Mouse (Mus musculus): Measurements from ENCODE around the gene C8b. TPM values are rescaled to one million over a fixed set of nuclear protein-coding genes. Genes with fewer than 3 reads are reported as not detected.
A peak's percentile ranks its signal among the peaks of the same experiment; 100 is the strongest.

The C8b gene
- polyA plus RNA-seq, 1 experiment from 2014 or later = not detected

GRCm38 (mm10) chr4:104818986-104819385 lies 52.9 kb downstream of the C8b start:
- H3K27me3 ChIP-seq (ENCODE audit: control insufficient read depth, insufficient read depth, low read length) = no peaks in the 10 kb centered on the region
- H3K36me3 ChIP-seq (ENCODE audit: control insufficient read depth, insufficient read depth, low read length) = no peaks in the 10 kb centered on the region
- ATAC-seq (ENCODE audit: low FRiP score) = no peak
- DNase-seq (ENCODE audit: low spot score) = no peak
- H3K4me2 ChIP-seq (replicated peaks; ENCODE audit: low read depth, low read length) = no peak overlapping the region
- no peak overlapping the region for H3K9ac ChIP-seq (ENCODE audit: low read depth, low read length)
- H3K4me3 ChIP-seq (ENCODE audit: low read depth, low read length) = no peak overlapping the region
- WGBS = 68% methylated on average over 4 of the region's 4 CpGs
- H3K9me3 ChIP-seq (ENCODE audit: control insufficient read depth, low read length) = no peaks in the 10 kb centered on the region
- H3K4me1 ChIP-seq (replicated peaks; ENCODE audit: control insufficient read depth, insufficient read depth, low read length) = no peaks in the 10 kb centered on the region
- H3K27ac ChIP-seq (ENCODE audit: low read depth, low read length) = no peak overlapping the region

DNA sequence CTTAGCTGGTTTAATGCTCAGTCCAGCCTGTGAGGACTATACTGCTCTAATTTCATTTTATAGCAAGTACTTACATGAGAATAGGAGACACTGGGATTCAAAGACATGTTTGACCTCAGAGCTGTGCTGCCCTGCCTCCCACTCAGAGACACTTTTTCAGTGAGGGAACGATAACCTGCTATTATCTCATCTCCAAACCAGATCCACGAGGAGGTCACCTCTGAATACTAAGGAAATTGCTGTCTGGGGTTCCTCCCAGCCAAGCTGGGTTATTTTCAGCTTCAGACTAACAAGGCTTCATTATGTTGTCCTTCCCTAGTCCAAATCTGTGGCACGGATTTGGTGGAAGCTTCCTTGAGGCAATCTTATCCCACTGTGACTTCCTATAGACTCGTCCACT lies 53.8 kb downstream of the C8b start:
- Histone ChIP-seq H3K9ac (ENCODE audit: low read depth, low read length) (no peak overlapping the region), H3K36me3 (ENCODE audit: control insufficient read depth, insufficient read depth, low read length) (no peaks in the 10 kb centered on the region), H3K4me1 (replicated peaks; ENCODE audit: control insufficient read depth, insufficient read depth, low read length) (no peaks in the 10 kb centered on the region), H3K27ac (ENCODE audit: low read depth, low read length) (no peak overlapping the region), H3K27me3 (ENCODE audit: control insufficient read depth, insufficient read depth, low read length) (no peaks in the 10 kb centered on the region), H3K9me3 (ENCODE audit: control insufficient read depth, low read length) (no peaks in the 10 kb centered on the region), H3K4me2 (replicated peaks; ENCODE audit: low read depth, low read length) (no peak overlapping the region), H3K4me3 (ENCODE audit: low read depth, low read length) (no peak overlapping the region)
- ATAC-seq (ENCODE audit: low FRiP score) (no peak), DNase-seq (ENCODE audit: low spot score) (no peak)
- WGBS = 86% methylated on average over 4 of the region's 4 CpGs

GRCm38 (mm10) chr4:104823597-104824101 lies 57.5 kb downstream of the C8b start:
- H3K4me2 ChIP-seq (replicated peaks; ENCODE audit: low read depth, low read length) = no peak overlapping the region
- no peaks in the 10 kb centered on the region for H3K4me1 ChIP-seq (replicated peaks; ENCODE audit: control insufficient read depth, insufficient read depth, low read length)
- H3K27me3 ChIP-seq (ENCODE audit: control insufficient read depth, insufficient read depth, low read length) = no peaks in the 10 kb centered on the region
- no peak overlapping the region for H3K4me3 ChIP-seq (ENCODE audit: low read depth, low read length)
- no peaks in the 10 kb centered on the region for H3K36me3 ChIP-seq (ENCODE audit: control insufficient read depth, insufficient read depth, low read length)
- ATAC-seq (ENCODE audit: low FRiP score) (no peak), DNase-seq (ENCODE audit: low spot score) (no peak)
- 83% methylated on average over 4 of the region's 4 CpGs for WGBS
- H3K27ac ChIP-seq (ENCODE audit: low read depth, low read length) = no peak overlapping the region
- no peaks in the 10 kb centered on the region for H3K9me3 ChIP-seq (ENCODE audit: control insufficient read depth, low read length)
- no peak overlapping the region for H3K9ac ChIP-seq (ENCODE audit: low read depth, low read length)

DNA sequence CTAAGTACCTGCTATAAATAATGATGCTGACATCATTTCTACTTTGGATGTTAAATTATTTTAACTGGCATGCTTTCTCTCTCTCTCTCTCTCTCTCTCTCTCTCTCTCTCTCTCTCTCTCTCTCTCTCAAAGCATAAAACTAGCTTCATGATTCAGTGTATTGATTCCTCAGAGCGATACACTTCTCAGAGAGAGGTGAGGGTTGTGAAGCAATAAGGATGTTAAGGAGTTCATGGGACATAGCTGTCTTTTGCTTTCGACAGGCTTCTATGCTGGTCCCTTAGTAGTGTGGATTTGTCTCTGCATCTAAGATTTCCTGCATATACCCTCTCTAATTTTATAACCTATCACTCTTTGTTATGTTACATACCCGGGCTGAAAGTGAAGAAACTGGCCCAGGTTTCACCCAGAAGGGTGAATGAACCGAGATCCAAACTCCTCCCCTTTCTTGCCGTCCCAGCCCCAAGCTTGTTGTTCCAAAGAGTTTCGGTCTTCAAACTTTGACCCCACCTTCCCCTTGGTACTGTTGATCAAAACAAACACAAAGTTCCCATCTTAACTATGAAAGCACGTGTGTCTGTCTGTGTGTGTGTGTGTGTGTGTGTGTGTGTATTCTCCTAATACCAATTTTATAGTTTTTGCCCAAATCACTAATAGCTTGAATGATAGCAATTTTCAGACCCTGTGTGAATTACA lies 58.4 kb downstream of the C8b start:
- H3K36me3 ChIP-seq (ENCODE audit: control insufficient read depth, insufficient read depth, low read length) = no peaks in the 10 kb centered on the region
- 75% methylated on average over 7 of the region's 7 CpGs for WGBS
- H3K27ac ChIP-seq (ENCODE audit: low read depth, low read length) = no peak overlapping the region
- H3K9ac ChIP-seq (ENCODE audit: low read depth, low read length) = no peak overlapping the region
- no peak overlapping the region for H3K4me3 ChIP-seq (ENCODE audit: low read depth, low read length)
- H3K27me3 ChIP-seq (ENCODE audit: control insufficient read depth, insufficient read depth, low read length) = no peaks in the 10 kb centered on the region
- no peaks in the 10 kb centered on the region for H3K4me1 ChIP-seq (replicated peaks; ENCODE audit: control insufficient read depth, insufficient read depth, low read length)
- ATAC-seq (ENCODE audit: low FRiP score) (no peak), DNase-seq (ENCODE audit: low spot score) (no peak)
- no peaks in the 10 kb centered on the region for H3K9me3 ChIP-seq (ENCODE audit: control insufficient read depth, low read length)
- H3K4me2 ChIP-seq (replicated peaks; ENCODE audit: low read depth, low read length) = no peak overlapping the region

DNA sequence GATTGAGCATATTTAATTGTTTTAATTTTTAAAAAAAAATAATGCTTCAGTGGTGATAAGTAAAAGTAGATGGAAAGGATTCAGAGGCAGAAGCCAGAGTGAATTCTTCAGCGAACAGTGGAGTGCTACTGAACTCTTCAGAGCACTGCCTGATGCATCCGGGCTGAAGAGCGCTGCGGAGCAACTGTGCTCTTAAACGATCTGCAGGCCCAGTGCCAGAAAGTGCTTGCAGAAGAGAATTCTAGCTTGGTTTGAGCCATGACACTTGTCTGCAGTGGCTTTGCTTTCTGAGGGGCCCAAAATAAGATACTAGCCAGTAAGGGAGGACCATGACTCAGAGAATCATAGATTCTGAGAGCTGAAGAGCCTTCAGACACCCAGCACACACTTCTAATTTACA lies 62.8 kb downstream of the C8b start:
- Histone ChIP-seq H3K27me3 (ENCODE audit: control insufficient read depth, insufficient read depth, low read length) (no peaks in the 10 kb centered on the region), H3K27ac (ENCODE audit: low read depth, low read length) (no peak overlapping the region), H3K9me3 (ENCODE audit: control insufficient read depth, low read length) (no peaks in the 10 kb centered on the region), H3K36me3 (ENCODE audit: control insufficient read depth, insufficient read depth, low read length) (no peaks in the 10 kb centered on the region), H3K4me1 (replicated peaks; ENCODE audit: control insufficient read depth, insufficient read depth, low read length) (no peaks in the 10 kb centered on the region), H3K4me2 (replicated peaks; ENCODE audit: low read depth, low read length) (no peak overlapping the region), H3K9ac (ENCODE audit: low read depth, low read length) (no peak overlapping the region), H3K4me3 (ENCODE audit: low read depth, low read length) (no peak overlapping the region)
- DNase-seq (ENCODE audit: low spot score) = no peak
- 90% methylated on average over 5 of the region's 5 CpGs for WGBS
- no peak for ATAC-seq (ENCODE audit: low FRiP score)

DNA sequence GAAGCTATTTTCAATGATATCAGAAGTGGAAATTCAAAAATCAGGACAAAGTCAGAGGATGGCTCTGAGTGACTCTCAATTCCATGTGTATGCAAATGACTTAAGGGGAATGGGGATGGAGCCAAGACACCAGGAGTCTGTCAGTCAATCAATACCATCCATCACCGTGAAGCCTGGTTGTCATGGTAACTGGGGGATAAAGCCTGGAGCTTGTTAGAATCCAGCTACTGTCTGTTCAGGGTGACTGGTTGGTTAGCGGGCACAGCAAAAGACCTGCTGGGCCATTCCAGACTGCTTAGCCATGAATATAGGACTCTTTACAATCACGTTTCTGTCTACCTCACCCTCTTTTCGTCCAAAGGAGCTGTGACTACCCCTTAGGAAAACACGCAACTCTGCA lies 69.0 kb downstream of the C8b start:
- Histone ChIP-seq H3K4me1 (replicated peaks; ENCODE audit: control insufficient read depth, insufficient read depth, low read length) (no peaks in the 10 kb centered on the region), H3K9ac (ENCODE audit: low read depth, low read length) (no peak overlapping the region), H3K27ac (ENCODE audit: low read depth, low read length) (peak overlapping the region; percentile 54; the same call in 1 of the 2 replicates), H3K9me3 (ENCODE audit: control insufficient read depth, low read length) (no peaks in the 10 kb centered on the region), H3K36me3 (ENCODE audit: control insufficient read depth, insufficient read depth, low read length) (no peaks in the 10 kb centered on the region), H3K4me3 (ENCODE audit: low read depth, low read length) (no peak overlapping the region), H3K4me2 (replicated peaks; ENCODE audit: low read depth, low read length) (no peak overlapping the region), H3K27me3 (ENCODE audit: control insufficient read depth, insufficient read depth, low read length) (no peaks in the 10 kb centered on the region)
- peak; percentile 75 for ATAC-seq (ENCODE audit: low FRiP score)
- WGBS = 11% methylated on average over 5 of the region's 5 CpGs
- DNase-seq (ENCODE audit: low spot score) = peak; percentile 66

DNA sequence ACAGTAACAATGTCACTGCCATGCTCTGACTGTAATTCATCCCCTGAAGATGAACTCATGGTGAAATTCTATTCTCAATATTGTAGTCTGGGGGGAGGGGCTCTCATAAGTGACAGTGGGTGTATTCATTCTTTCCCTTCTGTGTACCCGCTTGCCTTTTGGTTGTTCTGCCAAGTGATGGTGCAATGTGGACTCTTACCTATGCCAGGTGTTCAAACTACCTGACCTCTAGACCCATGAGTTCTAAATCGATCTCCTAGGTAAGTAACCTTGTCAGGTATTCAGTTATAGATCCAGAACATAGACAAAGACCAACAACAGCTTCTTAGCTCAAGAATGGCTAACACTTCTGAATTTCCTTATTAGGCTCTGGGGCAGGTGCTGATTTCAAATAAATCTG lies 72.2 kb downstream of the C8b start:
- ATAC-seq (ENCODE audit: low FRiP score) = no peak
- Histone ChIP-seq H3K9ac (ENCODE audit: low read depth, low read length) (no peak overlapping the region), H3K27ac (ENCODE audit: low read depth, low read length) (no peak overlapping the region), H3K27me3 (ENCODE audit: control insufficient read depth, insufficient read depth, low read length) (no peaks in the 10 kb centered on the region), H3K9me3 (ENCODE audit: control insufficient read depth, low read length) (no peaks in the 10 kb centered on the region), H3K4me2 (replicated peaks; ENCODE audit: low read depth, low read length) (no peak overlapping the region), H3K4me1 (replicated peaks; ENCODE audit: control insufficient read depth, insufficient read depth, low read length) (no peaks in the 10 kb centered on the region), H3K36me3 (ENCODE audit: control insufficient read depth, insufficient read depth, low read length) (no peaks in the 10 kb centered on the region), H3K4me3 (ENCODE audit: low read depth, low read length) (no peak overlapping the region)
- 88% methylated on average over 2 of the region's 2 CpGs for WGBS
- no peak for DNase-seq (ENCODE audit: low spot score)

DNA sequence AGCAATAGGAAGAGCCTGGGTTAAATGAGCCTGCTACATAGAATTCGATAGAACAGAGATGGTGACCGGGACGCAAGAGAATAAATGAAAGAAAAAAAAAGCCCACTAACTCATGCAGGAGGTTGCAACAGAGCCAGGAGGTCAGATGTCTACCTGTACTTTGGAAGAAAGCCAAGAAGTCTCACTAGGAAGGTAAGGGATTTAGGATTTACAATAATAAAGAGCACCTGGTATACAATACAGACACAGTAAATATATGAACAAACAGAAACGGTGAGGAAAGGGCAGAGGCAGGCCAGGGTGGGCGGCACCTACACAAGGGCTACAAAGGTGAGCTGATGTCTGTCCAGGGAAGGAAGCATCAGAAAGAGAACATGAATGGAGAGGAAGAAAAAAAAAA lies 76.1 kb downstream of the C8b start:
- Histone ChIP-seq H3K36me3 (ENCODE audit: control insufficient read depth, insufficient read depth, low read length) (no peaks in the 10 kb centered on the region), H3K4me1 (replicated peaks; ENCODE audit: control insufficient read depth, insufficient read depth, low read length) (no peaks in the 10 kb centered on the region), H3K27ac (ENCODE audit: low read depth, low read length) (no peak overlapping the region), H3K27me3 (ENCODE audit: control insufficient read depth, insufficient read depth, low read length) (no peaks in the 10 kb centered on the region), H3K4me2 (replicated peaks; ENCODE audit: low read depth, low read length) (no peak overlapping the region), H3K9ac (ENCODE audit: low read depth, low read length) (no peak overlapping the region), H3K4me3 (ENCODE audit: low read depth, low read length) (no peak overlapping the region), H3K9me3 (ENCODE audit: control insufficient read depth, low read length) (no peaks in the 10 kb centered on the region)
- DNase-seq (ENCODE audit: low spot score) = no peak
- ATAC-seq (ENCODE audit: low FRiP score) = no peak
- 84% methylated on average over 5 of the region's 5 CpGs for WGBS

DNA sequence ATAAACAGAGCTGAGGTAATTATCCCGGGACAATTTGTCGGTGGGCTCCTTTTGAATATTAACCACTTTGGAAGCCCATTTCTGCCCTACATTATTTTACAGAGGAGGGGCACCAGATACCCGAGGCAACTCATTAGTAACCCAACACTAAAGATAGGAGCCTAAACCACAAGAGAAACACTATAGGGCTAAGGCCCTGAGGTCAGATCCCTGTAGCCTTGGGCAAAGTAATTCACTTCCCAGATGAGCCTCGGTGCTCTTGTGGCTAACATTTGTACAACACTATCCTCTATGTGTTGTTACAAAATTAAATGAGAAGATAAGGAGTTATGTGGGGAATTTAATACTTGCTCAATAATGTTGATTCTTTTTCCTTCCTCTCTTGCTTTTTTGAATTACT lies 77.4 kb downstream of the C8b start:
- Histone ChIP-seq H3K9me3 (ENCODE audit: control insufficient read depth, low read length) (no peaks in the 10 kb centered on the region), H3K4me3 (ENCODE audit: low read depth, low read length) (no peak overlapping the region), H3K4me1 (replicated peaks; ENCODE audit: control insufficient read depth, insufficient read depth, low read length) (no peaks in the 10 kb centered on the region), H3K27me3 (ENCODE audit: control insufficient read depth, insufficient read depth, low read length) (no peaks in the 10 kb centered on the region), H3K9ac (ENCODE audit: low read depth, low read length) (no peak overlapping the region), H3K4me2 (replicated peaks; ENCODE audit: low read depth, low read length) (no peak overlapping the region), H3K36me3 (ENCODE audit: control insufficient read depth, insufficient read depth, low read length) (no peaks in the 10 kb centered on the region), H3K27ac (ENCODE audit: low read depth, low read length) (no peak overlapping the region)
- peak; percentile 35; the same call in 1 of the 2 replicates for ATAC-seq (ENCODE audit: low FRiP score)
- 53% methylated on average over 4 of the region's 4 CpGs for WGBS
- DNase-seq (ENCODE audit: low spot score) = peak; percentile 19
